Mouse (Mus musculus) lung, embryonic 14.5 days (tissue): Measurements from ENCODE around the gene Hist2h3c2. TPM values are rescaled to one million over a fixed set of nuclear protein-coding genes. Genes with fewer than 3 reads are reported as not detected.
"Not testable (repeated sequence)": the region's sequence is repeated elsewhere in the genome, so short reads cannot be mapped to it uniquely, and the experiment has no call there.

Experiments used
- ATAC-seq: fragments of 200-750 bp; cut with Nextera tagmentation; 2 replicates; pipeline ENCODE4 v1.8.0; 2017; ENCODE audit warnings: mild to moderate bottlenecking, moderate TSS enrichment, moderate library complexity; ENCODE audit not compliant: insufficient read depth
- DNase-seq: peaks from one replicate; pipeline ENCODE4 v3.0.0-alpha.2; 2015
- H3K27ac ChIP-seq: fragments of 300-500 bp; sonication (generic); 2 replicates; pipeline ENCODE4 v1.5.1; 2014; ENCODE audit warnings: low read depth, mild to moderate bottlenecking, moderate library complexity
- H3K27me3 ChIP-seq: fragments of 300-500 bp; sonication (generic); 2 replicates; pipeline ENCODE4 v1.6.1; 2014; ENCODE audit warnings: low read length, control low read depth; ENCODE audit not compliant: insufficient read depth
- H3K36me3 ChIP-seq: fragments of 300-500 bp; sonication (generic); 2 replicates; pipeline ENCODE4 v1.6.1; 2014; ENCODE audit warnings: control low read depth; ENCODE audit not compliant: insufficient read depth
- H3K4me1 ChIP-seq: fragments of 300-500 bp; sonication (generic); 2 replicates; pipeline ENCODE4 v1.6.1; 2014; ENCODE audit warnings: antibody characterized with exemption, control low read depth; ENCODE audit not compliant: insufficient read depth
- H3K4me2 ChIP-seq: fragments of 300-500 bp; sonication (generic); 2 replicates; pipeline ENCODE4 v1.6.1; 2014; ENCODE audit warnings: mild to moderate bottlenecking
- H3K4me3 ChIP-seq: fragments of 300-500 bp; sonication (generic); 2 replicates; pipeline ENCODE4 v1.5.1; 2014; ENCODE audit warnings: low read depth, low read length
- H3K9ac ChIP-seq: fragments of 300-500 bp; sonication (generic); 2 replicates; pipeline ENCODE4 v1.6.1; 2014
- H3K9me3 ChIP-seq: fragments of 300-500 bp; sonication (generic); 2 replicates; pipeline ENCODE4 v1.6.1; 2016; ENCODE audit warnings: low read depth, low read length, control low read depth
- CTCF ChIP-seq: IDR thresholded peaks from 2 replicates; pipeline ENCODE4 v1.5.1; 2016; ENCODE audit warnings: antibody characterized with exemption, low read depth
- WGBS: fragments of 180-500 bp; shearing (Covaris S2); extraction: QIAGEN DNeasy Blood & Tissue Kit; methylation state at CpG from one replicate; pipeline ENCODE4 v1.1.7; 2014; 5-methylcytosine and 5-hydroxymethylcytosine counted together
- polyA plus RNA-seq: library from polyadenylated mRNA; unstranded; fragments of >200 nt; fragmentation: Nextera tagmentation; extraction: Ambion mirVana; gene quantifications from 2 replicates; pipeline ENCODE4 v1.2.1, GENCODE M21; 2014

The Hist2h3c2 gene
- polyA plus RNA-seq, 1 experiment from 2014 or later, result 14.4 TPM

DNA sequence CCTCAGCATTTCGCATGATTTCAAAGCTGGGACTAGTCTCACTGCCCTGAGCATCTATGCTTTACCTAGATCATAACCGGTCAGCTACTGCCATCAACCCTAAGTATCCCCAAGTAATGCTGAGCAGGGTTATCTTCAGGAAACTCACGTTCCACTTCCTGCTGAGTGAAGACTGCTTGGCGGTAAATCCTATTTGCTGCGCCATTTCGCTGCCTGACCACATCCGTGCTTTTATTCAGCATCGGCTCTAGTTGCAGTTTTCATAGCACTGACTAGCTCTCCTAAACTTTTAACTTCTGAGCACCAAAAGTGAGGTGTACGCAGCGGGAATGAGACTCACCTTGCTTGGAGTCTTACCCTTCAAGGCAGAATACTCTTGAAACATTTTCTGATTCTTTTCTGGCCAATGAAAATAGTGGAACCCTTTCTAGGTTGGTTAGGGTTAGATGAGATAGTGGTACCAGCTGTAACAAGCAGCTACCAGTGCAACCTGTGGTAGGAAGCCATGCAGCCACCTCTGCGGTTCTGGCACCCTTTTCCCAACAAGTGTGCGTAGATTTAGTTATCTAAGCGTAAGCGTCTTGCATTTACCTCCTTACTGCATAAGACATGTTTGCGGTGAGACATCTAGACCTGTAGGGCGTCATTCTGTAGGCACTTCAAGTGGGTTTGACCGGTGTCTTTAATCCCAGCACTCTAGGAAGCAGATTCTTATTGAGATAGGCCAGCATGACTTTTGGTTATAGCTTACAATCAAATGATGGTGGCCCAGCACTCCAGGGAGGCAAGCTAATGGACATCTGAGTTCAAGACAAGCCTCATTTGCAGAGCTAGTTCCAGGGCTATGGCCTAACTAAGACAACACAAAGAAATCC, 34.9 kb upstream of the Hist2h3c2 start:
- H3K27ac ChIP-seq, result no peak overlapping the region
- H3K27me3 ChIP-seq, result no peaks in the 10 kb centered on the region
- ATAC-seq (no peak), DNase-seq (no peak)
- no peak for TF ChIP-seq CTCF
- no peak overlapping the region for H3K4me2 ChIP-seq
- 87% methylated on average over 17 of the region's 17 CpGs for WGBS
- H3K4me1 ChIP-seq, result no peaks in the 10 kb centered on the region
- no peak overlapping the region for H3K9ac ChIP-seq
- no peak overlapping the region for H3K4me3 ChIP-seq
- no peaks in the 10 kb centered on the region for H3K36me3 ChIP-seq
- H3K9me3 ChIP-seq, result no peaks in the 10 kb centered on the region

DNA sequence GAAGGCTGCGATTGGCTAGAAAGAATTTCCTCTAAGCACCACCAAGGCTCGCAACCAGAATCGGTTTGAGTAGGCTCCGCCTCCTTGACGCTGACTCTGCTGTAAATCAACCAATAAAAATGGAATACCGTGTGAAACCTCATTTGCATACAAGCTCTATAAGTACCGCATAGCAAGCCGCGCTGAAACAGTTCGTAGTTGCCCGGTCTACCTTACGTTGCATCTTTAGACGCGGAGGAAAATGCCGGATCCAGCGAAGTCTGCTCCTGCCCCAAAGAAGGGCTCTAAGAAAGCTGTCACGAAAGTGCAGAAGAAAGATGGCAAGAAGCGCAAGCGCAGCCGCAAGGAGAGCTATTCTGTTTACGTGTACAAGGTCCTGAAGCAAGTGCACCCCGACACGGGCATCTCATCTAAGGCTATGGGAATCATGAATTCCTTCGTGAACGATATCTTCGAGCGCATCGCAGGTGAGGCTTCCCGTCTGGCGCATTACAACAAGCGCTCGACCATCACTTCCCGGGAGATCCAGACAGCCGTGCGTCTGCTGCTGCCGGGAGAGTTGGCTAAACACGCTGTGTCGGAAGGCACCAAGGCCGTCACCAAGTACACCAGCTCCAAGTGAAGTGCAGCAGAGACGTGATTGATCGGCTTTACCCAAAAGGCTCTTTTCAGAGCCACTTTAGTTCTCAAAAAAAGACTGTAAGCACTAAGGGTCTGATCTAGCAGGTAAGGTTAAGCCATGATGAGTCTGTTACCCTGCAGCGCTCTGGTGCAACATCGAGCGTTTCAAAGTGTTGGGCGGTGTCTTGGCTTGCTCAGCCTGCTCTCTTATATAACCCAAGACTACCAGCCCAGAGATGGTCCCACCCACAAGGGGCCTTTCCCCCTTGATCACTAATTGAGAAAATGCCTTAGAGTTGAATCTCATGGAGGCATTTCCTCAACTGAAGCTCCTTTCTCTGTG, 30.9 kb upstream of the Hist2h3c2 start, which contains the start of gene Hist2h2bb:
Gene Hist2h2bb (plus strand): TSS at position 242 of the 964 bp plus-strand sequence.
- Histone ChIP-seq H3K27me3 (no peaks in the 10 kb centered on the region), H3K27ac (peak within 1 kb of the TSS; percentile 98), H3K4me1 (peaks cover 6% of the 10 kb centered on the region; the same call in 1 of the 2 replicates), H3K9me3 (no peaks in the 10 kb centered on the region), H3K4me2 (peak within 1 kb of the TSS; percentile 87), H3K9ac (peak within 1 kb of the TSS; percentile 79), H3K36me3 (no peaks in the 10 kb centered on the region), H3K4me3 (peak within 1 kb of the TSS; percentile 53)
- DNase-seq, result peak; percentile 99
- ATAC-seq, result peak; percentile 96
- TF ChIP-seq CTCF, result no peak
- under 1% methylated on average over 45 of the region's 45 CpGs for WGBS

DNA sequence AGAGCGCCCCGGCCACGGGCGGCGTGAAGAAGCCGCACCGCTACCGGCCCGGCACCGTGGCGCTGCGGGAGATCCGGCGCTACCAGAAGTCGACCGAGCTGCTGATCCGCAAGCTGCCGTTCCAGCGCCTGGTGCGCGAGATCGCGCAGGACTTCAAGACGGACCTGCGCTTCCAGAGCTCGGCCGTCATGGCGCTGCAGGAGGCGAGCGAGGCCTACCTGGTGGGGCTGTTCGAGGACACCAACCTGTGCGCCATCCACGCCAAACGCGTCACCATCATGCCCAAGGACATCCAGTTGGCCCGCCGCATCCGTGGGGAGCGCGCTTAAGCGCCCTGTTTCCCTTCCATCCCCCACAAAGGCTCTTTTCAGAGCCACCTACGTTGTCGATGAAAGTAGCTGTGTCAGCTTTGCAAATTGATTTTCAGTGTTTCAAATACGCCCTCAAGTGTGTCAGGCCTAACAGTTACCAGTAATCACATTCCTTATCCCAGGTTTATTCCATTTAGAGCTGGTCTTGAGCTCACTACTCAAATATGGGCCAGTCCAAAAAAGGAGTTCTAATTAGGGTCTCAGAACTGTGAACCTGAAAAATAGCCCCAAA, 29.9 kb upstream of the Hist2h3c2 start:
- H3K36me3 ChIP-seq, DNase-seq, H3K9me3 ChIP-seq, H3K27me3 ChIP-seq, H3K4me1 ChIP-seq: not testable (repeated sequence)
- H3K4me2 ChIP-seq, result peak overlapping the region; percentile 87
- H3K4me3 ChIP-seq, result peak overlapping the region; percentile 53
- H3K27ac ChIP-seq, result peak overlapping the region; percentile 98
- WGBS, result 0% methylated on average over 11 of the region's 44 CpGs
- peak; percentile 43 for ATAC-seq
- peak overlapping the region; percentile 79 for H3K9ac ChIP-seq

DNA sequence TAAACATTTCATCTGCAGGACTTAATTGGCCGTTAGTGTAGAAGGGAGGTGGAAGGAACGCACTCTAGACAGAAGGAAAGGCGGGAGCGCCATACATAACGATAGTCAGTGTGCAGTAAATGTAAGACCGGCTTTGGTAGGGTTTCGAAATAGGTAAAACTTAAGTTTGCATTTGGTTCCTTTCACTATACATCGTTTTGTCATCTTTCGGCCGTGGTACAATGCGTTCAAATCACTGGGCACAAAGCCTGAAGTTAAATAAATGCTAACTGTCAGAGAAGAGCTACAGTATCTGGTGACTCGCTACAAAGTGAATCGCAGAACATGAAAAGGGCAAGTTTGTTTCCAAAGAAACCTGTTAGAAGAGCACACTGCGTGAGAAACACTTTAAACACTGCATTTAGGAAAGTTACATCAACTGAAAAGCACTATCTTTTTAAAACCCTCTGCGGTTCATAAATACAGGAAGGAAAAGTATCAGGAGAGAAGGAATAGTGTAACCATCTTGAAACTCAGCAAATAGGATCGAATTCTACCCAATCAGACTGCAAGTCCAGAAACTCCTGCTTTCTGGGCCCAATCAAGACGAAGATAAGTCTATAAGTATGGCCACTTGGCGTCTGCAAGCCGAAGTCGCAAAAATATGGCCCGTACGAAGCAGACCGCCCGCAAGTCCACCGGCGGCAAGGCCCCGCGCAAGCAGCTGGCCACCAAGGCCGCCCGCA, 29.3 kb upstream of the Hist2h3c2 start, which contains the start of gene Hist2h3b:
Gene Hist2h3b (plus strand): TSS at position 604 of the 725 bp plus-strand sequence.
- ATAC-seq, result peak; percentile 73
- Histone ChIP-seq H3K4me3 (peak within 1 kb of the TSS; percentile 53), H3K27ac (peak within 1 kb of the TSS; percentile 98), H3K9ac (peak within 1 kb of the TSS; percentile 79), H3K4me1 (peaks cover 6% of the 10 kb centered on the region; the same call in 1 of the 2 replicates), H3K4me2 (peak within 1 kb of the TSS; percentile 87), H3K27me3 (no peaks in the 10 kb centered on the region), H3K36me3 (no peaks in the 10 kb centered on the region), H3K9me3 (no peaks in the 10 kb centered on the region)
- DNase-seq, result peak; percentile 95
- 13% methylated on average over 30 of the region's 30 CpGs for WGBS
- TF ChIP-seq CTCF, result no peak

DNA sequence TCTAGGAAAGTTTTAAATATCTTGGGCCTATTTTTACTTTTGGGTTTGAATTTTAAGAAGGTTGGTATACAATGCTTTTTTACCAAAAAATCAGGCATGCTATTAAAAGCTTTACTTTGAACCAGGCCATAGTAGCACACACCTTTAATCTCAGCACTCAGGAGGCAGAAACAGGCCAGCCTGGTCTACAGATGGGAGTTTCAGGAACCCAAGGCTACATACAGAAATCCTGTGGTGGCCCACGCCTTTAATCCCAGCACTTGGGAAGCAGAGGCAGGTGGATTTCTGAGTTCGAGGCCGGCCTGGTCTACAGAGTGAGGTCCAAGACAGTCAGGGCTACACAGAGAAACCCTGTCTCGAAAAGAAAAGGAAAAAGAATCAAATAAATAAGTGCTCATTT, 28.6 kb upstream of the Hist2h3c2 start:
- peak overlapping the region; percentile 98 for H3K27ac ChIP-seq
- no peak overlapping the region for H3K9ac ChIP-seq
- peak overlapping the region; percentile 66 for H3K4me2 ChIP-seq
- 64% methylated on average over 4 of the region's 4 CpGs for WGBS
- ATAC-seq (no peak), DNase-seq (no peak)
- H3K36me3 ChIP-seq, result no peaks in the 10 kb centered on the region
- H3K27me3 ChIP-seq, result no peaks in the 10 kb centered on the region
- no peak for TF ChIP-seq CTCF
- no peaks in the 10 kb centered on the region for H3K9me3 ChIP-seq
- 0 out of 2 replicates have a peak overlapping the region, but pooled peaks have one; percentile 53 for H3K4me3 ChIP-seq
- peaks cover 6% of the 10 kb centered on the region; the same call in 1 of the 2 replicates for H3K4me1 ChIP-seq

DNA sequence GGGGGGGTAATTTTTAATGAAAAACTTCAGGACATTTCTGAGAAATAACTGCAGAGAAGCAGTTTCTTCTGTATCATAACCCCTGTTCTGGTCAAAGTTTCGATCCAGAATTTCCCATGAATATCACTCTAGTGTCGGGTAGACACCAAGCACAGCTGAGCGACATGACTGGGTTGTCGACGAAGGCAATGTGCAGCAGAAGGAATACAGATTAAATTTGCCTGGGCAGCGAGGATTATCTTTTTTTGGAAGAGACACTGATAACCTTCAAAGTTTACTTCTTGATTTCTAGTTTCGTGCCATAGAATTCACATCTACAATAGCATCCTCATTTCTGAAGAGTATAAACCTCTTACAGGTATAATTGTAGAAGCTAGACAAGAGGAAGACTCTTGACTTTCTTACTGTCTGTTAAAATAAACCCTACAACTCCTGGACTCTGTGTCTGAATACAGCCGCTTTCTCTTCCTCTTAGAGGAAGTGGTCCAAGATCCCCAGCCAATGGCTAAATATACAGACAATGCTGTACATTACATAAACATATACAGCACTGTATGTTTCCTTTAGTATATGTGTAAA, 27.3 kb upstream of the Hist2h3c2 start:
- TF ChIP-seq CTCF, result no peak

More for the DNA sequence above, 27.3 kb upstream of the Hist2h3c2 start:
- H3K9me3 ChIP-seq, result no peaks in the 10 kb centered on the region
- no peaks in the 10 kb centered on the region for H3K36me3 ChIP-seq
- no peak overlapping the region; the same call in 1 of the 2 replicates for H3K9ac ChIP-seq
- H3K4me3 ChIP-seq, result no peak overlapping the region
- ATAC-seq (no peak), DNase-seq (no peak)
- 71% methylated on average over 8 of the region's 8 CpGs for WGBS
- H3K4me1 ChIP-seq, result peaks cover 9% of the 10 kb centered on the region
- no peak overlapping the region for H3K4me2 ChIP-seq
- no peak overlapping the region; the same call in none of the 2 replicates for H3K27ac ChIP-seq
- H3K27me3 ChIP-seq, result no peaks in the 10 kb centered on the region
